Mouse (Mus musculus) hindbrain, postnatal 0 days (tissue): ENCODE measurements around the gene Cask. TPM values are rescaled to one million over a fixed set of nuclear protein-coding genes. Genes with fewer than 3 reads are reported as not detected.
A peak's percentile ranks its signal among the peaks of the same experiment; 100 is the strongest.

Experiments used
- ATAC-seq: fragments of 200-750 bp; cut with Nextera tagmentation; 2 replicates; pipeline ENCODE4 v1.8.0; 2017; ENCODE audit warnings: mild to moderate bottlenecking, moderate TSS enrichment, moderate library complexity
- DNase-seq: peaks from one replicate; pipeline ENCODE4 v3.0.0-alpha.2; 2015; ENCODE audit warnings: low spot score
- H3K27ac ChIP-seq: fragments of 300-500 bp; sonication (generic); 2 replicates; pipeline ENCODE4 v1.5.1; 2014; ENCODE audit warnings: mild to moderate bottlenecking
- H3K27me3 ChIP-seq: fragments of 300-500 bp; sonication (generic); 2 replicates; pipeline ENCODE4 v1.6.1; 2014; ENCODE audit warnings: low read length, mixed read lengths; ENCODE audit not compliant: insufficient read depth
- H3K36me3 ChIP-seq: fragments of 300-500 bp; sonication (generic); 2 replicates; pipeline ENCODE4 v1.6.1; 2014; ENCODE audit warnings: low read length, mixed read lengths; ENCODE audit not compliant: insufficient read depth
- H3K4me1 ChIP-seq: fragments of 300-500 bp; sonication (generic); 2 replicates; pipeline ENCODE4 v1.6.1; 2014; ENCODE audit warnings: antibody characterized with exemption, low read length, mixed read lengths; ENCODE audit not compliant: insufficient read depth
- H3K4me2 ChIP-seq: fragments of 300-500 bp; sonication (generic); 2 replicates; pipeline ENCODE4 v1.6.1; 2014; ENCODE audit warnings: low read depth, mild to moderate bottlenecking, low read length, moderate library complexity, mixed read lengths
- H3K4me3 ChIP-seq: fragments of 300-500 bp; sonication (generic); 2 replicates; pipeline ENCODE4 v1.5.1; 2014; ENCODE audit warnings: low read length
- H3K9ac ChIP-seq: fragments of 300-500 bp; sonication (generic); replicated peaks from 2 replicates; pipeline ENCODE4 v1.6.1; 2014; ENCODE audit warnings: mild to moderate bottlenecking, low read length, moderate library complexity, mixed read lengths
- H3K9me3 ChIP-seq: fragments of 300-500 bp; sonication (generic); 2 replicates; pipeline ENCODE4 v1.6.1; 2016; ENCODE audit warnings: low read length, mixed read lengths
- CTCF ChIP-seq: IDR thresholded peaks from 2 replicates; pipeline ENCODE4 v1.5.1; 2016; ENCODE audit warnings: antibody characterized with exemption, control low read depth, low read depth
- WGBS: fragments of 180-500 bp; shearing (Covaris S2); extraction: QIAGEN DNeasy Blood & Tissue Kit; methylation state at CpG from one replicate; pipeline ENCODE4 v1.1.7; 2014; 5-methylcytosine and 5-hydroxymethylcytosine counted together
- polyA plus RNA-seq: library from polyadenylated mRNA; unstranded; fragments of >200 nt; fragmentation: Nextera tagmentation; extraction: Ambion mirVana; gene quantifications from 2 replicates; pipeline ENCODE4 v1.2.1, GENCODE M21; 2015
- total RNA-seq: library from RNA; depleted of rRNA; stranded (reverse); fragments of >200 nt; gene quantifications from 2 replicates; pipeline ENCODE4 v1.2.3, GENCODE M21; 2014

The Cask gene
- total and polyA plus RNA-seq, 2 experiments from 2014 or later: 70.8 to 97.0 TPM

- DNase-seq: peak; percentile 6
Observed at GRCm38 (mm10) chrX:13551566-13551965, 299.6 kb downstream of the Cask start.

GRCm38 (mm10) chrX:13549100-13549499, 302.1 kb downstream of the Cask start:
- H3K4me2 ChIP-seq: no peak overlapping the region
- no peaks in the 10 kb centered on the region; the same call in 1 of the 2 replicates for H3K36me3 ChIP-seq
- no peak for TF ChIP-seq CTCF
- WGBS: 75% methylated on average over 4 of the region's 4 CpGs
- H3K4me1 ChIP-seq: no peaks in the 10 kb centered on the region
- no peaks in the 10 kb centered on the region for H3K9me3 ChIP-seq
- no peak overlapping the region for H3K9ac ChIP-seq
- no peak for DNase-seq
- no peak for ATAC-seq
- no peaks in the 10 kb centered on the region for H3K27me3 ChIP-seq
- no peak overlapping the region for H3K27ac ChIP-seq
- no peak overlapping the region for H3K4me3 ChIP-seq

More at GRCm38 (mm10) chrX:13551566-13551965, 299.6 kb downstream of the Cask start:
- Histone ChIP-seq H3K36me3 (no peaks in the 10 kb centered on the region), H3K9me3 (no peaks in the 10 kb centered on the region), H3K4me3 (no peak overlapping the region), H3K4me2 (no peak overlapping the region), H3K27me3 (no peaks in the 10 kb centered on the region), H3K4me1 (no peaks in the 10 kb centered on the region), H3K9ac (no peak overlapping the region), H3K27ac (no peak overlapping the region)
- WGBS: 80% methylated on average over 4 of the region's 4 CpGs
- no peak for TF ChIP-seq CTCF
- ATAC-seq: no peak

GRCm38 (mm10) chrX:13521288-13521687, 329.9 kb downstream of the Cask start:
- Histone ChIP-seq H3K27ac (no peak overlapping the region), H3K4me3 (no peak overlapping the region), H3K4me1 (no peaks in the 10 kb centered on the region), H3K9me3 (no peaks in the 10 kb centered on the region), H3K9ac (no peak overlapping the region), H3K27me3 (no peaks in the 10 kb centered on the region), H3K36me3 (no peaks in the 10 kb centered on the region), H3K4me2 (no peak overlapping the region)
- WGBS: 74% methylated on average over 8 of the region's 8 CpGs
- ATAC-seq (no peak), DNase-seq (no peak)
- no peak for TF ChIP-seq CTCF

- no peak overlapping the region for H3K27ac ChIP-seq
- no peaks in the 10 kb centered on the region for H3K9me3 ChIP-seq
- no peaks in the 10 kb centered on the region for H3K27me3 ChIP-seq
- DNase-seq (no peak), ATAC-seq (no peak)
- H3K4me3 ChIP-seq: no peak overlapping the region
- WGBS: 73% methylated on average over 4 of the region's 4 CpGs
- H3K36me3 ChIP-seq: no peaks in the 10 kb centered on the region
- H3K9ac ChIP-seq: no peak overlapping the region
- H3K4me1 ChIP-seq: no peaks in the 10 kb centered on the region
- no peak for TF ChIP-seq CTCF
- no peak overlapping the region for H3K4me2 ChIP-seq
Observed at GRCm38 (mm10) chrX:13520566-13520965, 330.6 kb downstream of the Cask start.

GRCm38 (mm10) chrX:13519408-13519783, 331.8 kb downstream of the Cask start:
- no peaks in the 10 kb centered on the region for H3K36me3 ChIP-seq
- no peak for TF ChIP-seq CTCF
- DNase-seq (peak; percentile 5), ATAC-seq (peak; percentile 54)
- H3K9me3 ChIP-seq: no peaks in the 10 kb centered on the region
- H3K27ac ChIP-seq: peak overlapping the region; percentile 45; the same call in 1 of the 2 replicates
- no peak overlapping the region for H3K4me2 ChIP-seq
- H3K4me3 ChIP-seq: no peak overlapping the region
- H3K4me1 ChIP-seq: no peaks in the 10 kb centered on the region
- WGBS: 68% methylated on average over 5 of the region's 5 CpGs
- H3K27me3 ChIP-seq: no peaks in the 10 kb centered on the region
- H3K9ac ChIP-seq: no peak overlapping the region

- no peaks in the 10 kb centered on the region for H3K36me3 ChIP-seq
- H3K4me2 ChIP-seq: no peak overlapping the region
- no peak overlapping the region for H3K4me3 ChIP-seq
- H3K9ac ChIP-seq: no peak overlapping the region
- no peaks in the 10 kb centered on the region for H3K9me3 ChIP-seq
- DNase-seq (peak; percentile 17), ATAC-seq (peak; percentile 35; the same call in 1 of the 2 replicates)
- peak overlapping the region; percentile 45; the same call in 1 of the 2 replicates for H3K27ac ChIP-seq
- no peaks in the 10 kb centered on the region for H3K27me3 ChIP-seq
- no peak for TF ChIP-seq CTCF
- H3K4me1 ChIP-seq: no peaks in the 10 kb centered on the region
- 69% methylated on average over 4 of the region's 4 CpGs for WGBS
Observed at GRCm38 (mm10) chrX:13518781-13519407, 332.3 kb downstream of the Cask start.

- H3K27ac ChIP-seq: peak overlapping the region; percentile 38; the same call in 1 of the 2 replicates
- no peak overlapping the region for H3K4me2 ChIP-seq
- H3K4me1 ChIP-seq: no peaks in the 10 kb centered on the region
- no peak overlapping the region for H3K4me3 ChIP-seq
- no peak for DNase-seq
- WGBS: 79% methylated on average over 10 of the region's 10 CpGs
- no peak for ATAC-seq
- TF ChIP-seq CTCF: no peak
- no peaks in the 10 kb centered on the region for H3K36me3 ChIP-seq
- no peak overlapping the region for H3K9ac ChIP-seq
- H3K9me3 ChIP-seq: no peaks in the 10 kb centered on the region
- no peaks in the 10 kb centered on the region for H3K27me3 ChIP-seq
Observed at GRCm38 (mm10) chrX:13518019-13518418, 333.1 kb downstream of the Cask start.
